Mouse (Mus musculus) 3T3-L1 (cell line): Measurements from ENCODE around the gene Prrc2b.

ENCODE experiments used
- DNase-seq: peaks from one replicate; pipeline ENCODE4 v3.0.0-alpha.2; 2015; ENCODE audit warnings: low read depth, low spot score

The Prrc2b gene

DNA sequence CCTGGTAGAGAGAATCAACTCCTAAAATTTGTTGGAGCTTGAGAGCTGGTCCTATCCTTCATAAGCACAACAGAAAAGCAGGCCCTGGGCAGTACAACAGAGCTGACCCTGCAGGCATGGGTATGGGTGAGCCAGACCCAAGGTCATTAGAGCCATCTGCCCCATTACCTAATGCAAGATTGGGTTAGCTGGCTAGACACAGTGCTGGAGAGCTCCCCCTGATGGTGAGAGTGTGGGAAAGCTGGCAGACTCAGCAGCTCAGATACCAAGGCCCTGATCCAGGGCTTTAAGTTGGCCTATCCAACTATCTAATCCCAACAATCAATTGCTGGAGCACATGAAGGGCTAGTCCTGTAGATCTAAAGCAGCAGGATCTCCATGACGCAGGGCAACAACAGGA is 131.8 kb downstream of the Prrc2b start:
- DNase-seq, result peak; percentile 82

DNA sequence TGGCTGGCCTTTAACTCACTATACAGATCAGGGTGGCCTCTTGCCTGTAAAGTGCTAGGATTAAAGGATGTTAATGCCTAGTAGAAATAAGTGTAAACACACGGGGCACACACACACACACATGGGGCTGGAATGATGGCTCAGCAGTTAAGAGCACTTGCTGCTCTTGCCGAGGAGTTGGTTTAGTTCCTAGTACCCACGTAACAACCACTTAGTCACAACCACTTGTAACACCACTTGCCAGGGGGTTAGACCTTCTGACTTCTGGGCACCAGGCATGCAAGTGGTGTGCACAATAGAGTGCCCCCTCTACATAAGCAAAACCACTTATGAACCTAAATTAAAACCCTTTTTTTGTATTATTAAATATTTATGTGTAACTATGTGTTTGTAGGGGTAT is 133.1 kb downstream of the Prrc2b start:
- no peak for DNase-seq
